Mouse (Mus musculus): ENCODE results near the gene Robo3. TPM values are rescaled to one million over a fixed set of nuclear protein-coding genes. Genes with fewer than 3 reads are reported as not detected.

The Robo3 gene
- polyA plus RNA-seq, 1 experiment: 1.5 TPM

- Histone ChIP-seq H3K4me3 (ENCODE audit: low read depth, low read length) (no peak overlapping the region), H3K27ac (ENCODE audit: insufficient read depth, low read length) (no peak overlapping the region), H3K27me3 (ENCODE audit: control insufficient read depth, insufficient read depth, low read length, poor library complexity, severe bottlenecking) (no peaks in the 10 kb centered on the region), H3K9ac (ENCODE audit: low read depth, poor library complexity, severe bottlenecking) (no peak overlapping the region), H3K9me3 (replicated peaks; ENCODE audit: control insufficient read depth, insufficient read depth, low read length, poor library complexity, severe bottlenecking) (peaks cover 5% of the 10 kb centered on the region; the same call in 1 of the 2 replicates), H3K36me3 (ENCODE audit: control insufficient read depth, insufficient read depth, low read length, poor library complexity, severe bottlenecking) (no peaks in the 10 kb centered on the region), H3K4me1 (ENCODE audit: control insufficient read depth, insufficient read depth, low read length) (no peaks in the 10 kb centered on the region)
- TF ChIP-seq EP300 (IDR thresholded peaks at IDR 0.05; ENCODE audit: insufficient read depth, low read depth, low read length) (no peak), CTCF (IDR thresholded peaks at IDR 0.05; ENCODE audit: low read depth, low read length) (no peak), POLR2A (IDR thresholded peaks at IDR 0.05; ENCODE audit: insufficient read depth, low read length) (no peak)
Measured at GRCm38 (mm10) chr9:37390891-37391290, 42.2 kb downstream of the Robo3 start.

- no peak overlapping the region for H3K27ac ChIP-seq (ENCODE audit: insufficient read depth, low read length)
- H3K27me3 ChIP-seq (ENCODE audit: control insufficient read depth, insufficient read depth, low read length, poor library complexity, severe bottlenecking): no peaks in the 10 kb centered on the region
Measured at GRCm38 (mm10) chr9:37384284-37385182, 48.5 kb downstream of the Robo3 start.

DNA sequence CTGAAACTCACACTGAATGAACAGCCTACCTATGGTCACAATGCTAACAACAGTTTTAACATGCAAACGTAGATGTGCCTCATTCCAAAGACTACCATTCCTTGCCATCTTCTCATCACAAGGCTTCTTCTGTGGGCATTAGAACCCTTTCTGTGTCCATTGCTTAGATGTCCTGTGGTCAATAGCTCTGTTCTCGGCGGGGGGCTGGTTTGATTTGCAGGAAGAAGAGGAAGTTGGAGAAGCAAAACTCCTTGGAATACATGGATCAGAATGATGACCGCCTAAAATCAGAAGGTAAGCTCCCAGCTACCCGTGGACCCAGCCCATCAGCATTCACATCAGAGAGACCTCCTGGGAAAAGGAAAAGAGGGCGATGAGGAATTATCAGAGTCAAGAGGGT lies 49.9 kb downstream of the Robo3 start:
- H3K27me3 ChIP-seq (ENCODE audit: control insufficient read depth, insufficient read depth, low read length, poor library complexity, severe bottlenecking): no peaks in the 10 kb centered on the region
- H3K4me3 ChIP-seq (ENCODE audit: low read depth, low read length): no peak overlapping the region
- no peak for TF ChIP-seq EP300 (IDR thresholded peaks at IDR 0.05; ENCODE audit: insufficient read depth, low read depth, low read length)
- TF ChIP-seq CTCF (IDR thresholded peaks at IDR 0.05; ENCODE audit: low read depth, low read length): no peak
- no peak for TF ChIP-seq POLR2A (IDR thresholded peaks at IDR 0.05; ENCODE audit: insufficient read depth, low read length)
- no peaks in the 10 kb centered on the region for H3K9me3 ChIP-seq (replicated peaks; ENCODE audit: control insufficient read depth, insufficient read depth, low read length, poor library complexity, severe bottlenecking)
- H3K4me1 ChIP-seq (ENCODE audit: control insufficient read depth, insufficient read depth, low read length): peaks cover 2% of the 10 kb centered on the region
- no peaks in the 10 kb centered on the region for H3K36me3 ChIP-seq (ENCODE audit: control insufficient read depth, insufficient read depth, low read length, poor library complexity, severe bottlenecking)
- H3K9ac ChIP-seq (ENCODE audit: low read depth, poor library complexity, severe bottlenecking): no peak overlapping the region
- H3K27ac ChIP-seq (ENCODE audit: insufficient read depth, low read length): no peak overlapping the region

More at GRCm38 (mm10) chr9:37384284-37385182, 48.5 kb downstream of the Robo3 start:
- Histone ChIP-seq H3K36me3 (ENCODE audit: control insufficient read depth, insufficient read depth, low read length, poor library complexity, severe bottlenecking) (no peaks in the 10 kb centered on the region), H3K9me3 (replicated peaks; ENCODE audit: control insufficient read depth, insufficient read depth, low read length, poor library complexity, severe bottlenecking) (no peaks in the 10 kb centered on the region), H3K4me1 (ENCODE audit: control insufficient read depth, insufficient read depth, low read length) (peaks cover 2% of the 10 kb centered on the region), H3K4me3 (ENCODE audit: low read depth, low read length) (peak overlapping the region; percentile 33), H3K9ac (ENCODE audit: low read depth, poor library complexity, severe bottlenecking) (peak overlapping the region; percentile 43)
- TF ChIP-seq EP300 (IDR thresholded peaks at IDR 0.05; ENCODE audit: insufficient read depth, low read depth, low read length) (no peak), CTCF (IDR thresholded peaks at IDR 0.05; ENCODE audit: low read depth, low read length) (peak; percentile 46)

- Histone ChIP-seq H3K4me1 (ENCODE audit: control insufficient read depth, insufficient read depth, low read length) (no peaks in the 10 kb centered on the region), H3K27ac (ENCODE audit: insufficient read depth, low read length) (no peak overlapping the region), H3K36me3 (ENCODE audit: control insufficient read depth, insufficient read depth, low read length, poor library complexity, severe bottlenecking) (no peaks in the 10 kb centered on the region), H3K4me3 (ENCODE audit: low read depth, low read length) (no peak overlapping the region), H3K27me3 (ENCODE audit: control insufficient read depth, insufficient read depth, low read length, poor library complexity, severe bottlenecking) (no peaks in the 10 kb centered on the region; the same call in 1 of the 2 replicates), H3K9me3 (replicated peaks; ENCODE audit: control insufficient read depth, insufficient read depth, low read length, poor library complexity, severe bottlenecking) (no peaks in the 10 kb centered on the region), H3K9ac (ENCODE audit: low read depth, poor library complexity, severe bottlenecking) (no peak overlapping the region)
- TF ChIP-seq EP300 (IDR thresholded peaks at IDR 0.05; ENCODE audit: insufficient read depth, low read depth, low read length) (no peak), POLR2A (IDR thresholded peaks at IDR 0.05; ENCODE audit: insufficient read depth, low read length) (no peak)
Measured at GRCm38 (mm10) chr9:37375718-37376117, 57.3 kb downstream of the Robo3 start.

GRCm38 (mm10) chr9:37371232-37371801 lies 61.7 kb downstream of the Robo3 start:
- Histone ChIP-seq H3K9me3 (replicated peaks; ENCODE audit: control insufficient read depth, insufficient read depth, low read length, poor library complexity, severe bottlenecking) (no peaks in the 10 kb centered on the region), H3K36me3 (ENCODE audit: control insufficient read depth, insufficient read depth, low read length, poor library complexity, severe bottlenecking) (no peaks in the 10 kb centered on the region), H3K4me1 (ENCODE audit: control insufficient read depth, insufficient read depth, low read length) (no peaks in the 10 kb centered on the region), H3K4me3 (ENCODE audit: low read depth, low read length) (no peak overlapping the region), H3K27me3 (ENCODE audit: control insufficient read depth, insufficient read depth, low read length, poor library complexity, severe bottlenecking) (no peaks in the 10 kb centered on the region), H3K9ac (ENCODE audit: low read depth, poor library complexity, severe bottlenecking) (no peak overlapping the region), H3K27ac (ENCODE audit: insufficient read depth, low read length) (no peak overlapping the region)
- no peak for TF ChIP-seq CTCF (IDR thresholded peaks at IDR 0.05; ENCODE audit: low read depth, low read length)
- TF ChIP-seq EP300 (IDR thresholded peaks at IDR 0.05; ENCODE audit: insufficient read depth, low read depth, low read length): no peak
- no peak for TF ChIP-seq POLR2A (IDR thresholded peaks at IDR 0.05; ENCODE audit: insufficient read depth, low read length)

DNA sequence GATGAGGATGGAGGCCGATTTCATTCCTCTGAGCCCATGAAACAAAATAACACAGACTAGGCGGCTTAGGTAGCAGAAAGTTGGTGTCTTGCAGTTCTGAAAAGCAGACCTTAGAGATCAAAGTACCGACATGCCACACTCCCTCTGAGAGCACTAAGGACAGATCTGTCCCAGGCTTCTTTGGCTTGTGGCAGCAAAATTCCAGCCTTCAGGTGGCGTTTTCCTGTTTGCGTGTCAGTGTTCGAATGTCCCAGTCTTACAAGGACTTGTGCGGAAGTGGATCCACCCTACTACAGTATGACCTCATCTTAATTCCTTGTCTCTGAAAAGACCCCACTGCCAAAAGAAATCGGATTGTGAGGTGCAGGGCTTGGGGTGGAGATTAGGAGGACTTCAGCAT lies 64.2 kb downstream of the Robo3 start:
- H3K27ac ChIP-seq (ENCODE audit: insufficient read depth, low read length): no peak overlapping the region

More for the DNA sequence above, 64.2 kb downstream of the Robo3 start:
- H3K27me3 ChIP-seq (ENCODE audit: control insufficient read depth, insufficient read depth, low read length, poor library complexity, severe bottlenecking): no peaks in the 10 kb centered on the region
- TF ChIP-seq CTCF (IDR thresholded peaks at IDR 0.05; ENCODE audit: low read depth, low read length): no peak
- no peak for TF ChIP-seq POLR2A (IDR thresholded peaks at IDR 0.05; ENCODE audit: insufficient read depth, low read length)
- no peak for TF ChIP-seq EP300 (IDR thresholded peaks at IDR 0.05; ENCODE audit: insufficient read depth, low read depth, low read length)
- H3K9ac ChIP-seq (ENCODE audit: low read depth, poor library complexity, severe bottlenecking): no peak overlapping the region
- no peaks in the 10 kb centered on the region for H3K4me1 ChIP-seq (ENCODE audit: control insufficient read depth, insufficient read depth, low read length)
- H3K4me3 ChIP-seq (ENCODE audit: low read depth, low read length): no peak overlapping the region
- no peaks in the 10 kb centered on the region for H3K36me3 ChIP-seq (ENCODE audit: control insufficient read depth, insufficient read depth, low read length, poor library complexity, severe bottlenecking)
- H3K9me3 ChIP-seq (replicated peaks; ENCODE audit: control insufficient read depth, insufficient read depth, low read length, poor library complexity, severe bottlenecking): no peaks in the 10 kb centered on the region
